Mouse (Mus musculus) heart, postnatal 4 days (tissue): ENCODE measurements at regions not wholly inside any gene's neighbourhood (a gene's known extent, or its start where the extent isn't known, plus 50 kb on each side); places are given as distances from the start of the nearest gene placed in this dataset.
"Not testable (repeated sequence)": the region's sequence is repeated elsewhere in the genome, so short reads cannot be mapped to it uniquely, and the experiment has no call there.

Experiments used
- DNase-seq: peaks from one replicate; pipeline ENCODE4 v3.0.0; 2021

GRCm38 (mm10) chr6:144940871-144941380 is 135.1 kb downstream of the Bcat1 start:
- no peak for DNase-seq

- no peak for DNase-seq
Observed at GRCm38 (mm10) chr6:144938613-144939236, 137.3 kb downstream of the Bcat1 start.

GRCm38 (mm10) chr6:144937211-144937610 is 138.8 kb downstream of the Bcat1 start:
- no peak for DNase-seq

GRCm38 (mm10) chr6:144933722-144934235 is 142.2 kb downstream of the Bcat1 start:
- DNase-seq = no peak

- no peak for DNase-seq
Observed at GRCm38 (mm10) chr6:144932402-144932801, 143.6 kb downstream of the Bcat1 start.

- no peak for DNase-seq
Observed at GRCm38 (mm10) chr6:144929959-144930358, 146.0 kb downstream of the Bcat1 start.

GRCm38 (mm10) chr6:144929262-144929855 is 146.6 kb downstream of the Bcat1 start:
- DNase-seq = no peak

GRCm38 (mm10) chr6:144927599-144927998 is 145.8 kb upstream of the Sox5 start:
- no peak for DNase-seq

- no peak for DNase-seq
Observed at GRCm38 (mm10) chr6:144922762-144923161, 141.0 kb upstream of the Sox5 start.

GRCm38 (mm10) chr6:144919750-144920149 is 138.0 kb upstream of the Sox5 start:
- DNase-seq = no peak

- peak; percentile 35 for DNase-seq
Observed at GRCm38 (mm10) chr6:144917128-144917527, 135.4 kb upstream of the Sox5 start.

- no peak for DNase-seq
Observed at GRCm38 (mm10) chr6:144911781-144912180, 130.0 kb upstream of the Sox5 start.

GRCm38 (mm10) chr6:144910392-144910791 is 128.6 kb upstream of the Sox5 start:
- DNase-seq = no peak

GRCm38 (mm10) chr6:144908646-144909045 is 126.9 kb upstream of the Sox5 start:
- DNase-seq = no peak

- no peak for DNase-seq
Observed at GRCm38 (mm10) chr6:144903156-144903555, 121.4 kb upstream of the Sox5 start.

- peak; percentile 59 for DNase-seq
Observed at GRCm38 (mm10) chr6:144902267-144902995, 120.7 kb upstream of the Sox5 start.

GRCm38 (mm10) chr6:144901825-144902224 is 120.0 kb upstream of the Sox5 start:
- DNase-seq = no peak

- not testable (repeated sequence) for DNase-seq
Observed at GRCm38 (mm10) chr6:144900858-144901257, 119.1 kb upstream of the Sox5 start.

- DNase-seq = no peak
Observed at GRCm38 (mm10) chr6:144897526-144897925, 115.7 kb upstream of the Sox5 start.

GRCm38 (mm10) chr6:144890914-144891313 is 109.1 kb upstream of the Sox5 start:
- DNase-seq = no peak

- DNase-seq = peak; percentile 5
Observed at GRCm38 (mm10) chr6:144890166-144890565, 108.4 kb upstream of the Sox5 start.

- DNase-seq = no peak
Observed at GRCm38 (mm10) chr6:144883117-144883516, 101.3 kb upstream of the Sox5 start.

- no peak for DNase-seq
Observed at GRCm38 (mm10) chr6:144880098-144880497, 98.3 kb upstream of the Sox5 start.
